Mouse (Mus musculus): ENCODE data around the gene Mapk13. TPM values are rescaled to one million over a fixed set of nuclear protein-coding genes. Genes with fewer than 3 reads are reported as not detected.

The Mapk13 gene
- total and polyA plus RNA-seq, 3 experiments: 0.22 TPM; not detected in 2

- DNase-seq (ENCODE audit: low spot score) (no peak), ATAC-seq (ENCODE audit: extremely low read depth, insufficient number of reproducible peaks, low FRiP score, poor library complexity, severe bottlenecking) (no peak)
- Histone ChIP-seq H3K27me3 (ENCODE audit: insufficient read depth, low read length) (peaks cover 11% of the 10 kb centered on the region), H3K9me3 (replicated peaks) (peaks cover 7% of the 10 kb centered on the region), H3K4me1 (ENCODE audit: insufficient read depth, low read depth, low read length) (peaks cover 42% of the 10 kb centered on the region), H3K36me3 (replicated peaks) (no peaks in the 10 kb centered on the region), H3K4me3 (ENCODE audit: low read depth, low read length) (no peak overlapping the region; the same call in 1 of the 2 replicates)
- TF ChIP-seq TAL1 (conservative IDR thresholded peaks at IDR 0.05; ENCODE audit: low read depth, low read length) (no peak), POLR2AphosphoS5 (IDR thresholded peaks at IDR 0.05; ENCODE audit: insufficient replicate concordance, low read depth, low read length) (no peak), GATA1 (IDR thresholded peaks at IDR 0.05; ENCODE audit: borderline replicate concordance, low read length) (no peak), GATA2 (IDR thresholded peaks at IDR 0.05; ENCODE audit: borderline replicate concordance, low read depth, low read length) (no peak), CTCF (IDR thresholded peaks at IDR 0.05; ENCODE audit: low read depth, low read length) (no peak)
These were observed 30.4 kb downstream of the Mapk13 start for GRCm38 (mm10) chr17:28799291-28800160.

GRCm38 (mm10) chr17:28800281-28800670, 31.2 kb downstream of the Mapk13 start:
- Histone ChIP-seq H3K9me3 (replicated peaks) (peaks cover 4% of the 10 kb centered on the region), H3K4me3 (ENCODE audit: low read depth, low read length) (peak overlapping the region; percentile 80), H3K27me3 (ENCODE audit: insufficient read depth, low read length) (peaks cover 8% of the 10 kb centered on the region), H3K4me1 (ENCODE audit: insufficient read depth, low read depth, low read length) (peaks cover 50% of the 10 kb centered on the region), H3K36me3 (replicated peaks) (peaks cover 4% of the 10 kb centered on the region)
- DNase-seq (ENCODE audit: low spot score): no peak
- TF ChIP-seq CTCF (IDR thresholded peaks at IDR 0.05; ENCODE audit: low read depth, low read length): no peak
- no peak for TF ChIP-seq GATA1 (IDR thresholded peaks at IDR 0.05; ENCODE audit: borderline replicate concordance, low read length)
- TF ChIP-seq POLR2AphosphoS5 (IDR thresholded peaks at IDR 0.05; ENCODE audit: insufficient replicate concordance, low read depth, low read length): no peak
- TF ChIP-seq TAL1 (conservative IDR thresholded peaks at IDR 0.05; ENCODE audit: low read depth, low read length): no peak
- TF ChIP-seq GATA2 (IDR thresholded peaks at IDR 0.05; ENCODE audit: borderline replicate concordance, low read depth, low read length): no peak
- no peak for ATAC-seq (ENCODE audit: extremely low read depth, insufficient number of reproducible peaks, low FRiP score, poor library complexity, severe bottlenecking)

- Histone ChIP-seq H3K4me1 (ENCODE audit: insufficient read depth, low read depth, low read length) (peaks cover 55% of the 10 kb centered on the region), H3K27me3 (ENCODE audit: insufficient read depth, low read length) (peaks cover 4% of the 10 kb centered on the region), H3K36me3 (replicated peaks) (peaks cover 9% of the 10 kb centered on the region), H3K4me3 (ENCODE audit: low read depth, low read length) (peak within 1 kb of the TSS; percentile 80), H3K9me3 (replicated peaks) (no peaks in the 10 kb centered on the region)
- ATAC-seq (ENCODE audit: extremely low read depth, insufficient number of reproducible peaks, low FRiP score, poor library complexity, severe bottlenecking) (no peak), DNase-seq (ENCODE audit: low spot score) (peak; percentile 77)
- TF ChIP-seq POLR2AphosphoS5 (IDR thresholded peaks at IDR 0.05; ENCODE audit: insufficient replicate concordance, low read depth, low read length): no peak
- TF ChIP-seq GATA1 (IDR thresholded peaks at IDR 0.05; ENCODE audit: borderline replicate concordance, low read length): no peak
- TF ChIP-seq GATA2 (IDR thresholded peaks at IDR 0.05; ENCODE audit: borderline replicate concordance, low read depth, low read length): no peak
- no peak for TF ChIP-seq CTCF (IDR thresholded peaks at IDR 0.05; ENCODE audit: low read depth, low read length)
- TF ChIP-seq TAL1 (conservative IDR thresholded peaks at IDR 0.05; ENCODE audit: low read depth, low read length): no peak
These were observed 31.7 kb downstream of the Mapk13 start, which contains the start of gene Brpf3 for GRCm38 (mm10) chr17:28800671-28801412. Gene Brpf3 (plus strand): TSS chr17:28801090.

- DNase-seq (ENCODE audit: low spot score) (peak; percentile 100), ATAC-seq (ENCODE audit: extremely low read depth, insufficient number of reproducible peaks, low FRiP score, poor library complexity, severe bottlenecking) (peak; percentile 97)
- H3K36me3 ChIP-seq (replicated peaks): peaks cover 16% of the 10 kb centered on the region
- peaks cover 4% of the 10 kb centered on the region for H3K27me3 ChIP-seq (ENCODE audit: insufficient read depth, low read length)
- peaks cover 60% of the 10 kb centered on the region for H3K4me1 ChIP-seq (ENCODE audit: insufficient read depth, low read depth, low read length)
- TF ChIP-seq GATA1 (IDR thresholded peaks at IDR 0.05; ENCODE audit: borderline replicate concordance, low read length): no peak
- TF ChIP-seq POLR2AphosphoS5 (IDR thresholded peaks at IDR 0.05; ENCODE audit: insufficient replicate concordance, low read depth, low read length): no peak
- TF ChIP-seq GATA2 (IDR thresholded peaks at IDR 0.05; ENCODE audit: borderline replicate concordance, low read depth, low read length): no peak
- no peak for TF ChIP-seq CTCF (IDR thresholded peaks at IDR 0.05; ENCODE audit: low read depth, low read length)
- no peak for TF ChIP-seq TAL1 (conservative IDR thresholded peaks at IDR 0.05; ENCODE audit: low read depth, low read length)
- no peaks in the 10 kb centered on the region for H3K9me3 ChIP-seq (replicated peaks)
- H3K4me3 ChIP-seq (ENCODE audit: low read depth, low read length): peak overlapping the region; percentile 80
These were observed 32.4 kb downstream of the Mapk13 start for GRCm38 (mm10) chr17:28801474-28802005.

GRCm38 (mm10) chr17:28802006-28802481, 32.9 kb downstream of the Mapk13 start:
- Histone ChIP-seq H3K27me3 (ENCODE audit: insufficient read depth, low read length) (no peaks in the 10 kb centered on the region), H3K4me1 (ENCODE audit: insufficient read depth, low read depth, low read length) (peaks cover 62% of the 10 kb centered on the region), H3K9me3 (replicated peaks) (no peaks in the 10 kb centered on the region), H3K4me3 (ENCODE audit: low read depth, low read length) (peak overlapping the region; percentile 80), H3K36me3 (replicated peaks) (peaks cover 21% of the 10 kb centered on the region)
- TF ChIP-seq GATA2 (IDR thresholded peaks at IDR 0.05; ENCODE audit: borderline replicate concordance, low read depth, low read length): no peak
- no peak for TF ChIP-seq GATA1 (IDR thresholded peaks at IDR 0.05; ENCODE audit: borderline replicate concordance, low read length)
- no peak for TF ChIP-seq TAL1 (conservative IDR thresholded peaks at IDR 0.05; ENCODE audit: low read depth, low read length)
- TF ChIP-seq CTCF (IDR thresholded peaks at IDR 0.05; ENCODE audit: low read depth, low read length): no peak
- TF ChIP-seq POLR2AphosphoS5 (IDR thresholded peaks at IDR 0.05; ENCODE audit: insufficient replicate concordance, low read depth, low read length): no peak
- ATAC-seq (ENCODE audit: extremely low read depth, insufficient number of reproducible peaks, low FRiP score, poor library complexity, severe bottlenecking): no peak
- peak; percentile 47 for DNase-seq (ENCODE audit: low spot score)
